Mouse (Mus musculus): ENCODE data around the gene Wwc2. TPM values are rescaled to one million over a fixed set of nuclear protein-coding genes. Genes with fewer than 3 reads are reported as not detected.

Gene Wwc2
- 16.3 and 18.0 TPM in 2 replicates for polyA plus RNA-seq (2015; fragmentation: Nextera tagmentation; extraction: Ambion mirVana)

DNA sequence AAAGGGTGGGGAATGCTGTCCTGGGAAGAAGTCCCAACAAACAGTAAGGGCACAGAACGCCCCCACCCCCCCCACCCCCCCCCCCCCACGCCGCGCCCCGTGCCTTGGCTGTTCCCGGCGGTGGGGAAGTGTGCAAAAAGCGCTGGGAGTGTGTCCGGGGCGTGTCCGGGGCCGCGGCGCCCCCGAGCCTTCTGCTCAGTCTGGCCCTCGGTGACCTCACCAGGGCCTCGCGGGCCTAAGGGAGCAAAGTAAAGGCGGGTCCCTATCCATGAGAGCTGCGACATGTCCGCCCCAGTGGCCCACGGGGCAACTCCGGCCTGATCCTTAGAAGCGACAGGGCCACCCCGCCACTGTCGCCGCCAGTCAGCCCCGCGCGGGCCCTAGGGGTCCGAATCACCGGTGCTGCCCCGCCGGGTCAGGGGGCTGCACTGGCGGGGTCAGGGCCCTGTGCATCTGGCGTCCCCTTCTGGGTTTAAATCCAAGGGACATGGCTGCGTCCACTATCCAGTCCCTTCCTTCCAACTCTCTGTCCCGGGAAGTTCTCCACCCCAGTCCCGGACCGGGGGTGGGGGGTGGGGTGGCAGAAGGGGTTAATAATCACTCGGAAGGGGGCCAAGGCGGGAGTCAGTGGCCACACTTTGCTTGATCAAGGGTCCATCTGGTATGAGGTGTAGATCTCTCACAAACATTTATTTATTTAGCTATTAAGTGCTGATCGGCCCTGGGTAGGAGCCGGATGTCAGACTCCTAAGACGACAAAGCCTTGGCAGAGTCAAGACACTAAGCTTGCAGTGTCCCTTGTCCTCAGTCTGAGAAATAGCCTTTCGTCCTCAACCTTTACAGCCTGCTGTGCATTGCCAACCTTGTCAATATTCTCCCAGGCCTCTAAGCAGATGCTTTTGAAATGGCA, at the start of gene Wwc2:
Wwc2 (minus strand) TSS at position 14 of the 910 bp plus-strand sequence.
- peak within 1 kb of the TSS; percentile 96 for H3K4me3 ChIP-seq (replicated peaks)
- peak within 1 kb of the TSS; percentile 93 for H3K9ac ChIP-seq
- peak; percentile 72 for ATAC-seq (replicated peaks; ENCODE audit: low FRiP score)
- H3K9me3 ChIP-seq (replicated peaks) = no peaks in the 10 kb centered on the region
- H3K27ac ChIP-seq = peak within 1 kb of the TSS; percentile 96
- 2% methylated on average over 46 of the region's 46 CpGs for WGBS
- H3K4me2 ChIP-seq = peak within 1 kb of the TSS; percentile 95
- H3K27me3 ChIP-seq = no peaks in the 10 kb centered on the region
- no peaks in the 10 kb centered on the region for H3K36me3 ChIP-seq
- peaks cover 58% of the 10 kb centered on the region for H3K4me1 ChIP-seq

DNA sequence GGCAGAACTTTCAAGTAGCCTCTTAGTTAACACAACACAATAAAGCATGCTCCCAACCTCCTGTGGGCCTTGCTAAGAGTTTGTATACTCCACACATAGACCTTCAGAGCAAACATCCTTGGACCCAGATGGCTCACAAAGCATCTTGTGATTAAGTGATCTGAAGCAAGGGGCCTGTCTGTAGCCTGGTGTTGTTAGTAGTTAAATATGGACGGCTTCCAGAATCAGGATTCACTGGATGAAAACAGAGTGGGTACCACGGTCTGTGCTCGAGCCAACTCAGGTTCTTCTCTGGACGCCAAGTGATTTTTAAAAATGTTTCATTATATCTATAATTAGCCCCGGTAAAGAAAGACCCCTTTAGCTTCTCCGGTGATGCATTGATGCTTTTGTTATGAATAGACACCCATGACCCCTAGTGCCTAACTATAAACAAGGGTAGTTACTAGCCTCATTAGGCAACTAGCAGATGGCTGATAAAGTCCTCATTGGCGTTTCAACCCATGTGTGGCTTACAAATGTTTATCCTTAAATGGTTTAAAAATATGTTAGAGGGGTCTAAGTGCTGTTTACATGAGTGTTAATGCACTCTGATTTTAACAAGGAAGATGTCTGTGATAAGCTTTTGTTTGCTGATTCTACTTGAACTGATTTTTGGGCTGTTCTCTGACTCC, 47.7 kb upstream of the Wwc2 start:
- Histone ChIP-seq H3K27ac (no peak overlapping the region), H3K9ac (no peak overlapping the region), H3K4me3 (replicated peaks) (no peak overlapping the region), H3K9me3 (replicated peaks) (no peaks in the 10 kb centered on the region), H3K36me3 (no peaks in the 10 kb centered on the region), H3K4me2 (no peak overlapping the region), H3K27me3 (no peaks in the 10 kb centered on the region), H3K4me1 (no peaks in the 10 kb centered on the region)
- 82% methylated on average over 7 of the region's 7 CpGs for whole genome bisulfite sequencing
- ATAC-seq (replicated peaks; ENCODE audit: low FRiP score) = no peak

- H3K4me3 ChIP-seq (replicated peaks) = no peak overlapping the region
- H3K9ac ChIP-seq = no peak overlapping the region
- H3K9me3 ChIP-seq (replicated peaks) = no peaks in the 10 kb centered on the region
- no peak overlapping the region for H3K4me2 ChIP-seq
- no peak for ATAC-seq (replicated peaks; ENCODE audit: low FRiP score)
- no peak overlapping the region for H3K27ac ChIP-seq
- no peaks in the 10 kb centered on the region for H3K27me3 ChIP-seq
- WGBS = 6% methylated on average over 2 of the region's 2 CpGs
- no peaks in the 10 kb centered on the region for H3K36me3 ChIP-seq
- H3K4me1 ChIP-seq = no peaks in the 10 kb centered on the region
Measured at GRCm38 (mm10) chr8:48032046-48032445, 41.3 kb upstream of the Wwc2 start.

DNA sequence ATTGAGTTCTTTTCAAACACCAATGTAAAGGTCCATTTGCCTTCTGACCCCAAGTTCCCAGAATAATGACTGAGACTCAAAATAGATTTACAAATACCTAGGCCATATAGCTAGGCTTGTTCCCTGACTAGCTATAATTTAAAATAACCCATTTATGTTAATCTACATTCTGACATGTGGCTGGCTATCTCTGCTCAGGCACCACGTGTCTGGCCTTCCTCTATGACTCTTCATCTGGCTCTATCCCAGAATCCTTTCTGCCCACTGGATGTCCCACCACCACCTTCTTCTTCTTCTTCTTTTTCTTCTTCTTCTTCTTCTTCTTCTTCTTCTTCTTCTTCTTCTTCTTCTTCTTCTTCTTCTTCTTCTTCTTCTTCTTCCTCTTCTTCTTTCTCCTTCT, 39.9 kb upstream of the Wwc2 start:
- 77% methylated on average over 1 of the region's 1 CpGs for WGBS
- Histone ChIP-seq H3K4me3 (replicated peaks) (no peak overlapping the region), H3K9ac (no peak overlapping the region), H3K27ac (no peak overlapping the region), H3K36me3 (no peaks in the 10 kb centered on the region), H3K9me3 (replicated peaks) (no peaks in the 10 kb centered on the region), H3K4me1 (no peaks in the 10 kb centered on the region), H3K27me3 (no peaks in the 10 kb centered on the region), H3K4me2 (no peak overlapping the region)
- ATAC-seq (replicated peaks; ENCODE audit: low FRiP score) = no peak

DNA sequence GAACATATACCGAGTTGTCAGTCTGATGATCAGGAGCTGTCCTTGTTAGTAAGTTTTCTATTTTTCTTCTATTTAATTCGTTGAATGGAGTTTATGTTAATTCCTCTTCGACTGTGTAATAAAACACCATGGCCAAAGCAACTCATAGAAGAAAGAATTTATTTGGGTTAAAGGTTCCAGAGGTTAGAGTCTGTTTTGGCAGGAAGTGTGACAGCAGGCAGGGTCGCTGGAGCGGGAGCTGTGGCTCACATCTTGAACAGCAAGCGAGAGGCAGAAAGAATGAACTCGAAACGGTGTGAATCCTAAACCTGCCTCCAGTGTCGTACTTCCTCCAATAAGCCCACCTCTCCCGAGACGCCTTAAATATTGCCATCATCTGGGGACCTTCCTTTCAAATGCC, 36.1 kb upstream of the Wwc2 start:
- ATAC-seq (replicated peaks; ENCODE audit: low FRiP score) = no peak
- Histone ChIP-seq H3K9ac (no peak overlapping the region), H3K4me3 (replicated peaks) (no peak overlapping the region), H3K4me1 (no peaks in the 10 kb centered on the region), H3K9me3 (replicated peaks) (no peaks in the 10 kb centered on the region), H3K36me3 (no peaks in the 10 kb centered on the region), H3K4me2 (no peak overlapping the region), H3K27me3 (no peaks in the 10 kb centered on the region), H3K27ac (no peak overlapping the region)
- 45% methylated on average over 11 of the region's 11 CpGs for WGBS

DNA sequence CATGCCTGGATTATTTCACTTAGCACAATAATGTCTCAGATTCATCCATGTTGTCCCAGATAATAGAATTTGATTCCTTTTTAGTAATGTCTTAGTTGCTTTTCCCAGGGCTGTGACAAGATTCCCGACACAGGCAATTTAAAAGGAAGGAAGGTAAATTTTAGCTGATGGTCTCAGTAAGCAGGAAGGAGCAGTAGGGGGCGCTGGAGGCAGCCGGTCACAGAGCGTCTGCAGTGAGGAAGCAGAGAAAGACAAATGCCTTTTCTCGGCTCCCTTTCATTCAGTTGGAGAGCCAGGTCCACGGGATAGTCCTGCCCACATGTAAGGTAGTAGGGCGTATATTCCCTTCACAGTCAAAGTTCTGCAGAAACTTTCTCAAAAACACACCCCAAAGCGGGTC, 32.5 kb upstream of the Wwc2 start:
- Histone ChIP-seq H3K9me3 (replicated peaks) (no peaks in the 10 kb centered on the region), H3K36me3 (no peaks in the 10 kb centered on the region)
- WGBS = 77% methylated on average over 8 of the region's 8 CpGs

GRCm38 (mm10) chr8:48019737-48020136, 29.0 kb upstream of the Wwc2 start:
- H3K27ac ChIP-seq = no peak overlapping the region
- no peaks in the 10 kb centered on the region for H3K27me3 ChIP-seq
- H3K4me2 ChIP-seq = no peak overlapping the region
- no peaks in the 10 kb centered on the region for H3K36me3 ChIP-seq
- H3K9me3 ChIP-seq (replicated peaks) = no peaks in the 10 kb centered on the region
- ATAC-seq (replicated peaks; ENCODE audit: low FRiP score) = no peak
- WGBS = 88% methylated on average over 2 of the region's 2 CpGs
- H3K4me3 ChIP-seq (replicated peaks) = no peak overlapping the region
- no peaks in the 10 kb centered on the region for H3K4me1 ChIP-seq
- no peak overlapping the region for H3K9ac ChIP-seq

More for the DNA sequence above, 32.5 kb upstream of the Wwc2 start:
- no peak overlapping the region for H3K27ac ChIP-seq
- no peak overlapping the region for H3K9ac ChIP-seq
- H3K27me3 ChIP-seq = no peaks in the 10 kb centered on the region
- no peak overlapping the region for H3K4me2 ChIP-seq
- H3K4me1 ChIP-seq = no peaks in the 10 kb centered on the region
- no peak overlapping the region for H3K4me3 ChIP-seq (replicated peaks)
- no peak for ATAC-seq (replicated peaks; ENCODE audit: low FRiP score)

DNA sequence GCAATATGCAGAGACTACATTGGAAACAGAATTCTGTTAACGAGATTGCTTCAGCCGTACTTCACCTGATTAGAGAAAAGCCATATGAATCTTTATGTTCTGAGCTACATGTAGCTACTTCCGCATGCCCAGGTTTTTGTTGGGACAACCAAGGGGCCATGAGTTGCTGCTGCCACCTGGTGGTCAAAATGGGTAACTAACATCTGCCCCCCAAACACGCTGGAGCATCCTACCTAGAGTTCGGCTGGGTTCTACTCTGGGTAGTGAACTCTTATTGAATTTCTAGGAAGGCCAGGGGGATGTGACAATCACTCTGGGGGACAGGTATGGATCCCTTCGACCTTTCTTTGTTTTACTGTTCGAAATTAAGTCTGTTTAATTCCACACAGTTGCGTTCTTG, 25.8 kb upstream of the Wwc2 start:
- H3K27ac ChIP-seq = no peak overlapping the region
- no peaks in the 10 kb centered on the region for H3K36me3 ChIP-seq
- no peak overlapping the region for H3K9ac ChIP-seq
- 20% methylated on average over 8 of the region's 8 CpGs for WGBS
- H3K4me3 ChIP-seq (replicated peaks) = no peak overlapping the region
- H3K27me3 ChIP-seq = no peaks in the 10 kb centered on the region
- no peaks in the 10 kb centered on the region for H3K4me1 ChIP-seq
- no peak overlapping the region for H3K4me2 ChIP-seq
- ATAC-seq (replicated peaks; ENCODE audit: low FRiP score) = peak; percentile 58
- no peaks in the 10 kb centered on the region for H3K9me3 ChIP-seq (replicated peaks)

DNA sequence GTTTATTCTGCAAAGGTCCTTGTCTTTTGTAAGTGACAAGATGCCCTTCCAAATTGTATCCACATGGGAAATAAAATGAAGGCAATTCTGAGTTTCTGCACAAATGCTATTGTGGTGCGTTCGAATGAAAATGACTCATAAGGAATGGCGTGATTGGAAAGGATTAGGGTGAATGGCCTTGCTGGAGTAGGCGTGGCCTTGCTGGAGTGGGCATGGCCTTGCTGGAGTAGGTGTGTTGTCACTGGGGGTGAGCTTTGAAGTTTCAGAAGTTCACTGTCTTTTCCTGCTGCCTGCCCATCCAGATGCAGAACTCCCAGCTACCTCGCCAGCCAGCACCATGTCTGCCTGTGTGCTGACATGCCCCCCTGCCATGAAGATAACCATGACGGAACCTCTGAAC, 23.7 kb upstream of the Wwc2 start:
- H3K27ac ChIP-seq = no peak overlapping the region
- no peaks in the 10 kb centered on the region for H3K4me1 ChIP-seq
- H3K4me3 ChIP-seq (replicated peaks) = no peak overlapping the region
- no peak overlapping the region for H3K4me2 ChIP-seq
- no peak overlapping the region for H3K9ac ChIP-seq
- H3K9me3 ChIP-seq (replicated peaks) = no peaks in the 10 kb centered on the region
- 91% methylated on average over 6 of the region's 6 CpGs for WGBS
- ATAC-seq (replicated peaks; ENCODE audit: low FRiP score) = no peak
- H3K36me3 ChIP-seq = no peaks in the 10 kb centered on the region
- no peaks in the 10 kb centered on the region for H3K27me3 ChIP-seq

GRCm38 (mm10) chr8:48013281-48013680, 22.6 kb upstream of the Wwc2 start:
- 87% methylated on average over 9 of the region's 9 CpGs for WGBS
- no peak overlapping the region for H3K27ac ChIP-seq
- H3K4me3 ChIP-seq (replicated peaks) = no peak overlapping the region
- no peak for ATAC-seq (replicated peaks; ENCODE audit: low FRiP score)
- H3K4me2 ChIP-seq = no peak overlapping the region
- no peaks in the 10 kb centered on the region for H3K9me3 ChIP-seq (replicated peaks)
- no peaks in the 10 kb centered on the region for H3K27me3 ChIP-seq
- no peak overlapping the region for H3K9ac ChIP-seq
- H3K4me1 ChIP-seq = no peaks in the 10 kb centered on the region
- H3K36me3 ChIP-seq = no peaks in the 10 kb centered on the region

DNA sequence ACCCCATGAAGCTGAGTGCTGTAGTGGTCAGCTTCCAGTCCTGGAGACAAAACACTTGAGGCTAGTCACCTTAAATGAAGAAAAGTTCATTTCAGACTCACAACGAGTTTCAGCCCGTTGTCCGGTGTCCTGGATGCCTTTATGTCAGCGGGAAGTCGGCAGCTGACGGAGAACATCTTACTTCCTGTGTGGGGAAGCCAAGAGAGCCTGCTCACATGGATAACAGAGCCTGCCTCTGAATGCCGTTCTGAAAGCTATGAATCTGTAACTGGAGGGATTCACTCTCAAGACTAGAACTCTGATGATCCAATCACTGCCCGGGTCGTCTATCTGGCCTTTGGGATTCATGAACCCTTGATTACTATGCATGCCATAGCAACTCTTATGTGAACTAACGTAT, 21.1 kb upstream of the Wwc2 start:
- no peak overlapping the region for H3K9ac ChIP-seq
- no peak overlapping the region for H3K4me2 ChIP-seq
- H3K27me3 ChIP-seq = no peaks in the 10 kb centered on the region
- H3K27ac ChIP-seq = no peak overlapping the region
- WGBS = 78% methylated on average over 10 of the region's 10 CpGs
- no peaks in the 10 kb centered on the region for H3K4me1 ChIP-seq
- no peak overlapping the region for H3K4me3 ChIP-seq (replicated peaks)
- no peak for ATAC-seq (replicated peaks; ENCODE audit: low FRiP score)
- no peaks in the 10 kb centered on the region for H3K9me3 ChIP-seq (replicated peaks)
- H3K36me3 ChIP-seq = no peaks in the 10 kb centered on the region

DNA sequence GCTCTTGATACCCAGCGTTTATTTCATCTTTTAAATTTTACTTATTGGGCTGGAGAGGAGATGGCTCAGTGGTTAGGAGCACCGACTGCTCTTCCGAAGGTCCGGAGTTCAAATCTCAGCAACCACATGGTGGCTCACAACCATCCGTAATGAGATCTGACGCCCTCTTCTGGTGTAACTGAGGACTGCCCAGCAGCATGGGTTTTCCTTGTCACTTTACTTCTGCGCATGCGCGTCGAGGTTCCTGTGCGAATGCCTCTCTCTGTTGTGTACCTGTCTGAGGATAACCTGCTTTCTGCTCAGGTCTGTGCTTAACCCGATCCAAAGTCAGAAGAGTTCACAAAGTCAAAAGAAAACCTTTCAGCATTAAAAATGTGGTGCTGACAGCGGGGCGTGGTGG, 20.3 kb upstream of the Wwc2 start:
- WGBS = 86% methylated on average over 14 of the region's 14 CpGs
- ATAC-seq (replicated peaks; ENCODE audit: low FRiP score) = no peak

More for the DNA sequence above, 20.3 kb upstream of the Wwc2 start:
- H3K27me3 ChIP-seq = no peaks in the 10 kb centered on the region
- no peak overlapping the region for H3K9ac ChIP-seq
- no peak overlapping the region for H3K4me3 ChIP-seq (replicated peaks)
- no peaks in the 10 kb centered on the region for H3K36me3 ChIP-seq
- no peaks in the 10 kb centered on the region for H3K9me3 ChIP-seq (replicated peaks)
- no peak overlapping the region for H3K27ac ChIP-seq
- no peaks in the 10 kb centered on the region for H3K4me1 ChIP-seq
- no peak overlapping the region for H3K4me2 ChIP-seq
